Comparison of ENCODE assay signal across 14 mouse cellular contexts in genomic region chr5:65457846-65458245, GRCm38 (mm10). TPM values are rescaled to one million over a fixed set of nuclear protein-coding genes. Genes with fewer than 3 reads are reported as not detected.
DNase-seq lines count a peak whose midpoint lies in the region; ATAC-seq and TF ChIP-seq lines count a peak whose summit lies in the region.
"Had no signal": no experiment of that assay in that cellular context is flagged by ENCODE, and none has a peak within 500 bp of the region (broad histone marks: within the 10 kb centered on the region; RNA-seq: fewer than 3 reads in every experiment).

No protein-coding gene starts in this region.

- H3K4me2 ChIP-seq in lung, embryonic 16.5 days (ENCODE audit: low read depth, low read length) = no peak overlapping the region
- no peak overlapping the region for H3K4me2 ChIP-seq in stomach, embryonic 16.5 days (ENCODE audit: low read depth, low read length)
- no peak overlapping the region for H3K4me2 ChIP-seq in hindbrain, embryonic 16.5 days (ENCODE audit: low read length)
- H3K4me2 ChIP-seq: liver, embryonic 15.5 days had no signal

- 0 out of 2 replicates have a peak, but pooled peaks have one; percentile 2 for ATAC-seq in lung, embryonic 16.5 days (ENCODE audit: low read depth)
- peak; percentile 49; the same call in 1 of the 2 replicates for ATAC-seq in stomach, embryonic 16.5 days (ENCODE audit: insufficient read depth, low FRiP score)
- no peak for ATAC-seq in hindbrain, embryonic 16.5 days

- 51% methylated on average over 5 of the region's 5 CpGs for WGBS in lung, embryonic 16.5 days
- WGBS in stomach, embryonic 16.5 days = 49% methylated on average over 5 of the region's 5 CpGs
- WGBS in hindbrain, embryonic 16.5 days = 80% methylated on average over 5 of the region's 5 CpGs

- TF ChIP-seq POLR2A in embryonic fibroblast, embryonic 13.5 days (IDR thresholded peaks at IDR 0.05; ENCODE audit: low read depth, low read length) = no peak

- H3K9ac ChIP-seq in lung, embryonic 16.5 days (ENCODE audit: low read length) = no peak overlapping the region
- H3K9ac ChIP-seq in stomach, embryonic 16.5 days (ENCODE audit: low read length) = 0 out of 2 replicates have a peak overlapping the region, but pooled peaks have one; percentile 5
- H3K9ac ChIP-seq in hindbrain, embryonic 16.5 days (ENCODE audit: low read depth, low read length) = no peak overlapping the region
- H3K9ac ChIP-seq: liver, embryonic 15.5 days had no signal

- H3K27me3 ChIP-seq in lung, embryonic 16.5 days (ENCODE audit: control insufficient read depth, insufficient read depth, low read depth, low read length) = no peaks in the 10 kb centered on the region
- H3K27me3 ChIP-seq in stomach, embryonic 16.5 days (ENCODE audit: control insufficient read depth, insufficient read depth, low read length) = no peaks in the 10 kb centered on the region
- H3K27me3 ChIP-seq in hindbrain, embryonic 16.5 days (replicated peaks; ENCODE audit: control insufficient read depth, insufficient read depth, low read length) = no peaks in the 10 kb centered on the region
- H3K27me3 ChIP-seq: liver, embryonic 15.5 days had no signal

- no peak overlapping the region for H3K4me3 ChIP-seq in lung, embryonic 16.5 days (ENCODE audit: low read length)
- H3K4me3 ChIP-seq in embryonic fibroblast, embryonic 13.5 days (ENCODE audit: insufficient read depth, low read length) = no peak overlapping the region
- H3K4me3 ChIP-seq in stomach, embryonic 16.5 days (replicated peaks; ENCODE audit: low read length) = no peak overlapping the region
- no peak overlapping the region for H3K4me3 ChIP-seq in hindbrain, embryonic 16.5 days (ENCODE audit: low read length)
- H3K4me3 ChIP-seq: liver, embryonic 15.5 days had no signal

- no peak for TF ChIP-seq CTCF in embryonic fibroblast, embryonic 13.5 days (IDR thresholded peaks at IDR 0.05; ENCODE audit: borderline replicate concordance, insufficient read depth, low read length)

- DNase-seq in lung, postnatal 25 days (ENCODE audit: low spot score) = no peak
- DNase-seq in heart, postnatal 4 days = peak; percentile 44
- no peak for DNase-seq in layer of hippocampus, postnatal 25 days (ENCODE audit: extremely low spot score in 1 of 2, low spot score in 1 of 2)
- no peak for DNase-seq in cerebellum, adult 11 months
- DNase-seq: kidney, adult 9 months; right cerebral cortex, adult 18-20 months; thymus, postnatal 14 days had no signal

- H3K27ac ChIP-seq in lung, embryonic 16.5 days (ENCODE audit: low read length) = peak overlapping the region; percentile 94
- peak overlapping the region; percentile 96 for H3K27ac ChIP-seq in embryonic fibroblast, embryonic 13.5 days (ENCODE audit: insufficient read depth, low read length)
- peak overlapping the region; percentile 91 for H3K27ac ChIP-seq in stomach, embryonic 16.5 days (ENCODE audit: low read length)
- no peak overlapping the region for H3K27ac ChIP-seq in hindbrain, embryonic 16.5 days (ENCODE audit: low read depth, low read length)
- H3K27ac ChIP-seq: liver, embryonic 15.5 days had no signal

- H3K9me3 ChIP-seq in lung, embryonic 16.5 days (ENCODE audit: control insufficient read depth, low read length) = no peaks in the 10 kb centered on the region
- H3K9me3 ChIP-seq in stomach, embryonic 16.5 days (replicated peaks; ENCODE audit: control insufficient read depth, low read length) = no peaks in the 10 kb centered on the region
- H3K9me3 ChIP-seq in hindbrain, embryonic 16.5 days (ENCODE audit: control insufficient read depth, low read length) = no peaks in the 10 kb centered on the region
- H3K9me3 ChIP-seq: G1E; liver, embryonic 15.5 days had no signal

- H3K4me1 ChIP-seq in lung, embryonic 16.5 days (replicated peaks; ENCODE audit: control insufficient read depth, insufficient read depth, low read length) = peaks cover 27% of the 10 kb centered on the region
- peaks cover 25% of the 10 kb centered on the region for H3K4me1 ChIP-seq in embryonic fibroblast, embryonic 13.5 days (ENCODE audit: control insufficient read depth, insufficient read depth, low read length)
- H3K4me1 ChIP-seq in stomach, embryonic 16.5 days (ENCODE audit: control insufficient read depth, insufficient read depth, low read length) = peaks cover 26% of the 10 kb centered on the region
- H3K4me1 ChIP-seq in hindbrain, embryonic 16.5 days (ENCODE audit: control insufficient read depth, insufficient read depth, low read depth, low read length) = no peaks in the 10 kb centered on the region
- H3K4me1 ChIP-seq: liver, embryonic 15.5 days had no signal

- H3K36me3 ChIP-seq in lung, embryonic 16.5 days (ENCODE audit: control insufficient read depth, insufficient read depth, low read length) = no peaks in the 10 kb centered on the region
- 0 out of 2 replicates have a peak, but pooled peaks cover 4% of the 10 kb centered on the region for H3K36me3 ChIP-seq in stomach, embryonic 16.5 days (ENCODE audit: control insufficient read depth, insufficient read depth, low read length)
- H3K36me3 ChIP-seq in hindbrain, embryonic 16.5 days (ENCODE audit: control insufficient read depth, insufficient read depth, low read length) = 0 out of 2 replicates have a peak, but pooled peaks cover 3% of the 10 kb centered on the region
- H3K36me3 ChIP-seq: liver, embryonic 15.5 days had no signal

RNA-seq across cellular contexts. Expression of gene Ugdh, which starts 22.1 kb away (rescaled TPM):
- polyA plus RNA-seq in lung, embryonic 16.5 days (2015; fragmentation: Nextera tagmentation; extraction: Ambion mirVana) = 139 and 148 TPM in 2 replicates
- polyA plus RNA-seq in embryonic fibroblast, embryonic 13.5 days (2011; ENCODE audit: insufficient read length, low read depth, missing spikeins) = 127 and 148 TPM in 2 replicates
- 10 to 100 TPM; 41.4 to 45.2 TPM for total RNA-seq in heart, postnatal 4 days (2021)
- 184 and 191 TPM in 2 replicates for polyA plus RNA-seq in stomach, embryonic 16.5 days (2015; fragmentation: Nextera tagmentation; extraction: Ambion mirVana)
- 10 to 100 TPM; 27.8 to 29.1 TPM for total RNA-seq in layer of hippocampus, postnatal 25 days (2021)
- polyA plus RNA-seq in hindbrain, embryonic 16.5 days (2015; fragmentation: Nextera tagmentation; extraction: Ambion mirVana) = 43.5 and 44.8 TPM in 2 replicates

RNA-seq across cellular contexts. Expression of gene Gm43552, which starts 34.8 kb away (rescaled TPM):
- polyA plus RNA-seq in lung, embryonic 16.5 days (2015; fragmentation: Nextera tagmentation; extraction: Ambion mirVana) = not detected in 2 replicates
- polyA plus RNA-seq in embryonic fibroblast, embryonic 13.5 days (2011; ENCODE audit: insufficient read length, low read depth, missing spikeins) = not detected in 2 replicates
- total RNA-seq in heart, postnatal 4 days (2021) = 1 to 10 TPM in 1 of 2 experiments, not detected in 1; 3.5 TPM
- polyA plus RNA-seq in stomach, embryonic 16.5 days (2015; fragmentation: Nextera tagmentation; extraction: Ambion mirVana) = not detected in 2 replicates
- 1 to 10 TPM in 1 of 2 experiments, not detected in 1; 1.8 TPM for total RNA-seq in layer of hippocampus, postnatal 25 days (2021)
- not detected in 2 replicates for polyA plus RNA-seq in hindbrain, embryonic 16.5 days (2015; fragmentation: Nextera tagmentation; extraction: Ambion mirVana)
- total RNA-seq: G1E had no signal
- polyA plus RNA-seq: brain, embryonic 14.5 days; liver, embryonic 15.5 days had no signal
